Mouse (Mus musculus): Measurements from ENCODE around the gene Aqp9.

GRCm38 (mm10) chr9:71165061-71165460, 3.4 kb downstream of the Aqp9 start:
- TF ChIP-seq USF1 (IDR thresholded peaks at IDR 0.05; ENCODE audit: low read depth) (no peak), POLR2AphosphoS2 (IDR thresholded peaks at IDR 0.05; ENCODE audit: insufficient read length, low read depth) (no peak), POLR2A (IDR thresholded peaks at IDR 0.05; ENCODE audit: insufficient read length, low read depth) (no peak)
